Mouse (Mus musculus): ENCODE data around the gene Slfn5. TPM values are rescaled to one million over a fixed set of nuclear protein-coding genes. Genes with fewer than 3 reads are reported as not detected.

The Slfn5 gene
- polyA plus RNA-seq (2014; fragmentation: Nextera tagmentation; extraction: Ambion mirVana) = 0.14 and 0.47 TPM in 2 replicates

DNA sequence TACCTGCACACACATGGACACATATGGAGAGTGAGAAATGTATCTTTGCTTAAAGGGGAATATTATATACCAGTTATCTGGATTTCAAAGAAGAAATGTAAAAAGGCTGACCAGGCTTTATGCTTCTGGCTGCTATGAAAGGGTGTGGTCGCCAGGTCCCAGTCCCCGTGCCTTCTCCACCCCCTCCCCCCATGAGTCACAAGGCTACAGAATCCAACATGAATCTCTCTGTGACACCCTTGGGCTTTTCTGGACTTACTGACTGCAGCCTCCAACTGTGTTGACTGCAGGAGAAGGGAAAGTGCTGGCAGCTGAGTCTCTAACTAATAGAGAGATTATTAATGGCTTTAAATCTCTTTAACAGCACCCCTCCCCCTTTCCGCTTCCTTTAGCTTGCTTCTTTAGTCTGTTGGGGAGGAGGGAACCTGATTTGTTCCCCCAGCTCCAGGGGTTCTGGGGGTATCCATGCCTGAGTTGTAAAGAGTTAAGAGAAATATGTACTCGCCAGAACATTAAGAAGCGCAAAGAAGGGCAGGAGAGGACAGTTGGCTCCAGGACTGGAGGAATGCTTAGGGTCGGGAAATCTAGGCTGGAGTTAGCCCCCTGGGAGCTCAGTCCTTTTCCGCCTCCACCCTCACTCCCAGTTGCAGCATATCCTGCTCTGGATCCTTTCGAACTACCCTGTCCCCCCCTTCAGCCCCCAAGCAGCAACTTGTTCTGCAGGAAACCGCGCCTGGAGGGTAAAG, at the start of gene Slfn5:
TSS of gene Slfn5 (plus strand) at position 614 of the 746 bp plus-strand sequence.
- Histone ChIP-seq H3K4me3 (ENCODE audit: low read depth, low read length) (no peak within 1 kb of the TSS; the same call in 1 of the 2 replicates), H3K9me3 (ENCODE audit: control insufficient read depth, low read length) (no peaks in the 10 kb centered on the region), H3K36me3 (ENCODE audit: control insufficient read depth, insufficient read depth, low read length) (no peaks in the 10 kb centered on the region), H3K9ac (ENCODE audit: low read length) (no peak within 1 kb of the TSS), H3K4me1 (ENCODE audit: control insufficient read depth, insufficient read depth, low read length) (peaks cover 2% of the 10 kb centered on the region; the same call in 1 of the 2 replicates), H3K27me3 (ENCODE audit: control insufficient read depth, insufficient read depth, low read length) (peaks cover 27% of the 10 kb centered on the region), H3K4me2 (peak within 1 kb of the TSS; percentile 25), H3K27ac (ENCODE audit: low read depth, low read length) (no peak within 1 kb of the TSS)
- ATAC-seq (ENCODE audit: low FRiP score) (no peak), DNase-seq (ENCODE audit: low spot score, missing footprints) (peak; percentile 87)
- 12% methylated on average over 10 of the region's 10 CpGs for WGBS

DNA sequence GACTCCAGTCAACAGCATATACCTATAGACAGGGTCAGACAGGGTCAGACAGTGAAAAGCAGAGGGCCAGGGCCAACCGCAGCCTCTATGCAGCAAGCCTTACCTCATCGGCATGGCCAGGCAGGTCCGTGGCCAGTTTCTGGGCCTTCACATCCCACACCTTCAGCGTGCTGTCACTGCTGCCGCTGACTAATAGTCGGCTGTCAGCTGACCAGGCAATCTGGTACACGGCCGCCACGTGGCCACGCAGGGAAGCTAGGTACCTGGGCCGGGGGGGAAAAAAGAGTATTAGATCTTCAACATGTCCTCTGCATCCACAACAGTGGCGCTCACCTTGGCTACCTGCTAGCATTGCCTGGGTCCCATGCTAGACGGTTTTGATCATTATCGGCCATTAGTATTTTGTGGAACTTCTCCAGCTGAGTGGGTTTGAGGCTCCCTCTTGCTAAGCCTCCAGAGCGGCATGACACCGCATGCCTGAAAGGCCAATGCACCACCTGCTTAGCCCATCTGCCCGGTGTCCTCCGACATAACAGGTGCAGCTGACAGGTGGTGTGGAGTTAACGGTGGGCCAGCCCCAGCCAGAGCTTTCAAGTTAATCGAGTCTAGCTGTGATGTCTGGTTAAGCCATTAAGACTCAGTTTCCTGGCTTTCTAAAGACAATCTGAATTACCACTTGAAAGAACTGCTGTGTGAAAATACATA, 49.4 kb upstream of the Slfn5 start:
- H3K27me3 ChIP-seq (ENCODE audit: control insufficient read depth, insufficient read depth, low read length) = no peaks in the 10 kb centered on the region
- ATAC-seq (ENCODE audit: low FRiP score) = no peak
- H3K9me3 ChIP-seq (ENCODE audit: control insufficient read depth, low read length) = no peaks in the 10 kb centered on the region
- DNase-seq (ENCODE audit: low spot score, missing footprints) = peak; percentile 28
- H3K4me1 ChIP-seq (ENCODE audit: control insufficient read depth, insufficient read depth, low read length) = no peaks in the 10 kb centered on the region
- no peak overlapping the region for H3K4me2 ChIP-seq
- peaks cover 26% of the 10 kb centered on the region; the same call in 1 of the 2 replicates for H3K36me3 ChIP-seq (ENCODE audit: control insufficient read depth, insufficient read depth, low read length)
- WGBS = 95% methylated on average over 20 of the region's 20 CpGs
- H3K4me3 ChIP-seq (ENCODE audit: low read depth, low read length) = no peak overlapping the region
- H3K27ac ChIP-seq (ENCODE audit: low read depth, low read length) = no peak overlapping the region
- no peak overlapping the region for H3K9ac ChIP-seq (ENCODE audit: low read length)

DNA sequence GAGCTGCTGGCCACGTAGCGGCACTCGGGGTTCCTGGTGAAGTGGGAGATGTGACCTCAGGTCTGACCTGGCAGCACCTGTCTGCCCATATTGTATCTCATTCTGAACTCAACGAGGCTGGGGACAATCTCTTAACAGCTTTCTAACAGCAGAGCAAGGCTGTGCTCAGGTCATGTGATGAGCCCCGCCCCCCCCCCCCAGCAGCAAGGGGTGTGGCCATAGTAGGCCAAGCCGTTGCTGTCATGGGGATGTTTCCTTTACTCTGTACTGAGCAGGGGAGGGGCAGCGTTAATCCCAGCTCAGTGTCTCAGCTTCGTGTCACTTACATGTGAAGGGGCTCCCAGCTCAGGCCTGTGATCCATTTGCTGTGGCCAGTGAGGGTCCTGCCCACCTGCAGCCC, 46.2 kb upstream of the Slfn5 start:
- no peak overlapping the region for H3K4me2 ChIP-seq
- no peak overlapping the region for H3K4me3 ChIP-seq (ENCODE audit: low read depth, low read length)
- 67% methylated on average over 8 of the region's 8 CpGs for WGBS
- H3K27me3 ChIP-seq (ENCODE audit: control insufficient read depth, insufficient read depth, low read length) = no peaks in the 10 kb centered on the region
- H3K9ac ChIP-seq (ENCODE audit: low read length) = no peak overlapping the region
- H3K27ac ChIP-seq (ENCODE audit: low read depth, low read length) = no peak overlapping the region
- peaks cover 6% of the 10 kb centered on the region for H3K4me1 ChIP-seq (ENCODE audit: control insufficient read depth, insufficient read depth, low read length)
- no peak for DNase-seq (ENCODE audit: low spot score, missing footprints)
- H3K9me3 ChIP-seq (ENCODE audit: control insufficient read depth, low read length) = no peaks in the 10 kb centered on the region
- H3K36me3 ChIP-seq (ENCODE audit: control insufficient read depth, insufficient read depth, low read length) = peaks cover 26% of the 10 kb centered on the region; the same call in 1 of the 2 replicates
- no peak for ATAC-seq (ENCODE audit: low FRiP score)

DNA sequence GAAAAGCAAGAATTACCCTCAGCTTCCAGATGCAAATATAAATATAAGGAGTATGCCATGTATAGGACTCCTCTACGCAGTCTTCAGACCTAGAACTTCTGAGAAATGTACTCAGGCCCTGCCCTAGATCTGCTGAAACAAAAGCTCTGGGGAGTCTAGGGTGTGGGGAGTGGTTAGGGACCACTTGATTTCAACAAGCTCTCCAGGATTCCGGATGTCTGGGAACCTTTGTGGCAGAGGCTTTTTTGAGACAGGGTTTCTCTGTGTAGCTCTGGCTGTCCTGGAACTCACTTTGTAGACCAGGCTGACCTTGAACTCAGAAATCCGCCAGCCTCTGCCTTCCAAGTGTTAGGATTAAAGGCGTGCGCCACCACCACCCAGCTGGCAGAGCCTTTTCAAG, 45.3 kb upstream of the Slfn5 start:
- WGBS = 92% methylated on average over 5 of the region's 5 CpGs
- Histone ChIP-seq H3K27ac (ENCODE audit: low read depth, low read length) (no peak overlapping the region), H3K9ac (ENCODE audit: low read length) (no peak overlapping the region), H3K4me2 (no peak overlapping the region), H3K27me3 (ENCODE audit: control insufficient read depth, insufficient read depth, low read length) (no peaks in the 10 kb centered on the region), H3K36me3 (ENCODE audit: control insufficient read depth, insufficient read depth, low read length) (peaks cover 22% of the 10 kb centered on the region; the same call in 1 of the 2 replicates), H3K4me1 (ENCODE audit: control insufficient read depth, insufficient read depth, low read length) (peaks cover 6% of the 10 kb centered on the region), H3K4me3 (ENCODE audit: low read depth, low read length) (no peak overlapping the region), H3K9me3 (ENCODE audit: control insufficient read depth, low read length) (no peaks in the 10 kb centered on the region)
- no peak for DNase-seq (ENCODE audit: low spot score, missing footprints)
- ATAC-seq (ENCODE audit: low FRiP score) = no peak

DNA sequence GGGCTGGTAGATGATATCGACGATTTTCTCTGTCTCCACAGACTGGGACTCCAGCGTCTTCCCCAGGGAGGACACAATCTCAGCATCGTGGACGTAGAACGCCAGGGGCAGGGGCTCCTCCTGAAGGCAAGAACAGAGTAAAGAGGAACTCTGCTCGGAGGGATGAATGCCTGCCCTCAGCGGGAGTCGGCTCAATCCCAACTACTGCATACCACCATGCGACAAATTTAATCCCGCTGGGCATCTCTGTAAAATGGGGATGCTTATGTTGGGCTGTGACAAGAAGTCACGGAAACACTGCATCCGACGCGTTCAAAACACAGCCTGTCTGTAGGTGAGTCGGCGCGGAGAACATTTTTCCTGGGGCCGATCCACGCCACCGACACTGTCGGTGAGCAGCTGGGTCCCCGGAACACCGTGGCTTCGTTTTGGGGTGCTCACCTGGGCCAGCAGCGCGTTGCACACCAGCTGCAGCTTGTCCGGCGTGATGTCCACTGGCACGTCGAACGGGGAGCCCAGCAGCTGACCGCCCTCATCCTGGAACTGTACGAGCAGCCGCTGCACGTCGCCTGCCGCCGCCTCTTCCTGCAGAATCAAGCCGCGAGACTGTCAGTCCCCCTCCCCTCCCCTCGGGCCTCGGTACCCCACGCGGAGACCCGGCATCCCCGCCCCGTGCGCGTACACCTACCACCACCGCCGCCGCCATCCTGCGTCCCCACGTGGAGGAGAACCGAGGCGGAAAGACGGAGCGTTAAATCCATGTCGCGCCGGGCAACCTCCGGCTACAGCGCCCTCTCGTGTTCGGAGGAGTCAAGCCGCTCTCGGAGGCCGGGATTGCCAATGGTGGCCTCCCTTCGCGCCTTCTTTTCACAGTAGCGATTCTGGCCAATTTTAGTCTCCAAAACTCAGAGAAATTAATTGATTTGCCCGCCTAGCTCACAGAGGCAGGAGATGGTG, 43.2 kb upstream of the Slfn5 start, which contains the start of gene Nle1:
TSS of gene Nle1 (minus strand) at position 761 of the 957 bp plus-strand sequence.
- Histone ChIP-seq H3K4me1 (ENCODE audit: control insufficient read depth, insufficient read depth, low read length) (peaks cover 6% of the 10 kb centered on the region), H3K9ac (ENCODE audit: low read length) (peak within 1 kb of the TSS; percentile 78), H3K4me3 (ENCODE audit: low read depth, low read length) (peak within 1 kb of the TSS; percentile 82), H3K27ac (ENCODE audit: low read depth, low read length) (no peak within 1 kb of the TSS), H3K9me3 (ENCODE audit: control insufficient read depth, low read length) (no peaks in the 10 kb centered on the region), H3K4me2 (peak within 1 kb of the TSS; percentile 58), H3K36me3 (ENCODE audit: control insufficient read depth, insufficient read depth, low read length) (peaks cover 10% of the 10 kb centered on the region; the same call in 1 of the 2 replicates), H3K27me3 (ENCODE audit: control insufficient read depth, insufficient read depth, low read length) (no peaks in the 10 kb centered on the region)
- 1% methylated on average over 73 of the region's 73 CpGs for WGBS
- DNase-seq (ENCODE audit: low spot score, missing footprints) = peak; percentile 100
- peak; percentile 81 for ATAC-seq (ENCODE audit: low FRiP score)

DNA sequence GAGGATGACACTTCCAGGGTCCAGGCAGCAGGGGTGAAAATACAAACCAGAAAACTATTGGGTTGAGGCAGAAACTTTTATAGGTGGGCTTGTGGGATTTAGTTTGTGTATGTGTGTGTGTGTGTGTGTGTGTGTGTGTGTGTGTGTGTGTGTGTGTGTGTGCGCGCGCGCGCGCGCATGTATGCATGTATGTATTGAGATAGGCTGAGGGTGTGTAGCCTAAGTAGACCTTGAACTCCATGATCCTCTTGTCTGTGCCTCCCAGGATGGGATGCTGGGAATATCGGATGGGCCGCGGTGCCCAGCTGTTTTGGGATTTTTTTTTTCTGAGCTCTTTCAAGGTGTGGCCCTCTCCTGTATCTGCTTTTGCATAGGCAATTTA, 42.5 kb upstream of the Slfn5 start:
- Histone ChIP-seq H3K9me3 (ENCODE audit: control insufficient read depth, low read length) (no peaks in the 10 kb centered on the region), H3K27me3 (ENCODE audit: control insufficient read depth, insufficient read depth, low read length) (no peaks in the 10 kb centered on the region), H3K36me3 (ENCODE audit: control insufficient read depth, insufficient read depth, low read length) (peaks cover 9% of the 10 kb centered on the region; the same call in 1 of the 2 replicates), H3K9ac (ENCODE audit: low read length) (peak overlapping the region; percentile 78; the same call in 1 of the 2 replicates), H3K4me1 (ENCODE audit: control insufficient read depth, insufficient read depth, low read length) (peaks cover 6% of the 10 kb centered on the region), H3K27ac (ENCODE audit: low read depth, low read length) (no peak overlapping the region), H3K4me3 (ENCODE audit: low read depth, low read length) (peak overlapping the region; percentile 82; the same call in 1 of the 2 replicates), H3K4me2 (peak overlapping the region; percentile 58)
- WGBS = 41% methylated on average over 10 of the region's 10 CpGs
- DNase-seq (ENCODE audit: low spot score, missing footprints) (no peak), ATAC-seq (ENCODE audit: low FRiP score) (peak; percentile 28; the same call in 1 of the 2 replicates)

DNA sequence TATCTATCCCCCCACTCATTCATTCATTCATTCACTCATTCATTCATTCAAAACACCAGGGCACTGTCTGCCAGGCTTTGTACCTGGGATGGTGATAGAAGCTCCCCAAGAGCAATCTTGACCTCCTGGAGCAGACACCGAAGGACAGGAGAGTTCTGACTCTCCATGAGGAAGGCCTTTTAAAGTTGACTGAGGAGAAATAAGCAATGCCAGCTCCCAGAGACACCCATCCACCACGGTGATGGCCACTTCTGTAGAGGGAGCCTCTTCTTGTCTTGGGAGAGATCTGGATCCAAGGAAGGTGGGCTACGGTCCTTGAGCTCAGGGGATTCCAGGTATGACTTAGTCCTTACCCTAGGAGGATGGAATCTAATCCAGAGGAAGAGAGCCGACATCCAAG, 40.9 kb upstream of the Slfn5 start, which contains the start of gene Unc45b:
TSS of gene Unc45b (plus strand) at position 301 of the 400 bp plus-strand sequence.
- ATAC-seq (ENCODE audit: low FRiP score) = no peak
- Histone ChIP-seq H3K36me3 (ENCODE audit: control insufficient read depth, insufficient read depth, low read length) (no peaks in the 10 kb centered on the region; the same call in 1 of the 2 replicates), H3K4me2 (no peak within 1 kb of the TSS), H3K9me3 (ENCODE audit: control insufficient read depth, low read length) (no peaks in the 10 kb centered on the region), H3K27ac (ENCODE audit: low read depth, low read length) (no peak within 1 kb of the TSS), H3K4me1 (ENCODE audit: control insufficient read depth, insufficient read depth, low read length) (peaks cover 6% of the 10 kb centered on the region), H3K4me3 (ENCODE audit: low read depth, low read length) (no peak within 1 kb of the TSS), H3K9ac (ENCODE audit: low read length) (no peak within 1 kb of the TSS), H3K27me3 (ENCODE audit: control insufficient read depth, insufficient read depth, low read length) (no peaks in the 10 kb centered on the region)
- WGBS = 81% methylated on average over 4 of the region's 4 CpGs
- DNase-seq (ENCODE audit: low spot score, missing footprints) = no peak

DNA sequence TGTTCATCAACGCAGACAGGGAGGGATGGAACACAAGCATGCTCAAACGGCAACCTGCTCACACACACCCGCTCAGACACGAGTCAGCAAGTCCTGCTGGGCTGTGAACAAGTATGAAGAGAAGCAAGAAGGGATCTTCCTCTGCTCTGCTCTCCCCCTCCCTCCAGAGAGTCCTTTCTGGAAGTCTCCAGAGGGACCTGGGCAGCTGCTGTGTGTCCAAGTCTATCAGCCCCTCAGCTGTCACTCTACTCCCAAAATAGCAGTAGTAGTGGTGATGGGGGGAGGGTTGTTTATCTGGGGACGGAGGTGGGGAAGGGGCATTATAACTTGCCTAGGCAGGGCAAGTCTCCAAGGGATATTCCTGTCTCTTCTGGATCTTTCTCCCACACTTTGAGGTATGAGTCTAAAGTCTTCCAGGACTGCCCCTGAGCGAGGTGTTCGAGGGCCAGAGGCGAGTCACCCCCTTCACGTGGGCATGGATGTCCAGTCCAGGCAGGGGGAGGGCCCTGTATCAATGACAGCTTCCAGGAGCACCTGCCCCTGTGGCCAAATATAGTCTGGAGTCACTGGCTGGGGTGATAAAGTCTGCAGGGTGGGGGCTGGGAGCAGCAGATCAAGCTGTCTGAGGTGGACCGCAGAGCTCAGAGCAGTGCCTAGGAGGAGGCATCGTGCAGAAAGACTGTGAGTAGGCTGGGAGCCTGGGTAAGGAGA, 40.3 kb upstream of the Slfn5 start:
- Histone ChIP-seq H3K4me3 (ENCODE audit: low read depth, low read length) (no peak overlapping the region), H3K36me3 (ENCODE audit: control insufficient read depth, insufficient read depth, low read length) (no peaks in the 10 kb centered on the region; the same call in 1 of the 2 replicates), H3K9ac (ENCODE audit: low read length) (no peak overlapping the region), H3K9me3 (ENCODE audit: control insufficient read depth, low read length) (no peaks in the 10 kb centered on the region), H3K27me3 (ENCODE audit: control insufficient read depth, insufficient read depth, low read length) (no peaks in the 10 kb centered on the region), H3K4me1 (ENCODE audit: control insufficient read depth, insufficient read depth, low read length) (peaks cover 6% of the 10 kb centered on the region), H3K27ac (ENCODE audit: low read depth, low read length) (no peak overlapping the region), H3K4me2 (no peak overlapping the region)
- DNase-seq (ENCODE audit: low spot score, missing footprints) (peak; percentile 2), ATAC-seq (ENCODE audit: low FRiP score) (no peak)
- 85% methylated on average over 11 of the region's 11 CpGs for WGBS

All from midbrain, embryonic 11.5 days (tissue).